Mouse (Mus musculus): Measurements from ENCODE around the gene Gm12790.
A peak's percentile ranks its signal among the peaks of the same experiment; 100 is the strongest.
"Not testable (repeated sequence)": the region's sequence is repeated elsewhere in the genome, so short reads cannot be mapped to it uniquely, and the experiment has no call there.

Gm12790 gene

DNA sequence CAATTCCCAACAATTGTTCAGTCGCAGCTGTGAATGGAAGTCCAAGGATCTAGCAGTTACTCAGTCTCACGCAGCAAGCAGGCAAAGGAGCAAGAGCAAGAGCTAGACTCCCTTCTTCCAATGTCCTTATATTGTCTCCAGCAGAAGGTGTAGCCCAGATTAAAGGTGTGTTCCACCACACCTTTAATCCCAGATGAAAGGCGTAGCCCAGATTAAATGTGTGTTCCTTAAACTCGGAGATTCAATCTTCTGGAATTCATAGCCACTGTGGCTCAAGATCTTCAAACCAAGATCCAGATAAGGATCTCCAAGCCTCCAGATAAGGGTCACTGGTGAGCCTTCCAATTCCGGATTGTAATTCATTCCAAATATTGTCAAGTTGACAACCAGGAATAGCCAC, at the start of gene Gm12790:
TSS of gene Gm12790 (minus strand) at position 101 of the 400 bp plus-strand sequence.
- not testable (repeated sequence) for DNase-seq (ENCODE audit: low read depth, low spot score)

DNA sequence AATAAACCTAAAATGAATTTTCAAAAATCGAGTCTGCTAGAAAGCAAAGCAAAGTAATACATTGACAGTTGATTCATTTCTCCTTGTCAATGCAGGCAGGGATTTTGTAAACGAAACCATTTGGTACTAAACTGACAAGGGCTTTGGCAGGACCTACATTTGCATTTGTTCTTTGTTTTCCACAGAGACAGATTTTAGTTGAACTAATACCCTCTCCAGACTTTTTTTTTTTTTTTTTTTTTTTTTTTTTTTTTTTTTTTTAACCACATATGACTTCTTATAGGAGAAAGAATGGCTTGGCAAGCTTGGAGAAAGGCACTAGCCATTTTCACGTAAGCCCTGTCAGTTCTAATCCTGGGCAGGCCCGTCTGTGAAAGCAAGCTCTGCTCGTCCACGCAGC, 45.8 kb upstream of the Gm12790 start:
- DNase-seq (ENCODE audit: low read depth, low spot score), result no peak

DNA sequence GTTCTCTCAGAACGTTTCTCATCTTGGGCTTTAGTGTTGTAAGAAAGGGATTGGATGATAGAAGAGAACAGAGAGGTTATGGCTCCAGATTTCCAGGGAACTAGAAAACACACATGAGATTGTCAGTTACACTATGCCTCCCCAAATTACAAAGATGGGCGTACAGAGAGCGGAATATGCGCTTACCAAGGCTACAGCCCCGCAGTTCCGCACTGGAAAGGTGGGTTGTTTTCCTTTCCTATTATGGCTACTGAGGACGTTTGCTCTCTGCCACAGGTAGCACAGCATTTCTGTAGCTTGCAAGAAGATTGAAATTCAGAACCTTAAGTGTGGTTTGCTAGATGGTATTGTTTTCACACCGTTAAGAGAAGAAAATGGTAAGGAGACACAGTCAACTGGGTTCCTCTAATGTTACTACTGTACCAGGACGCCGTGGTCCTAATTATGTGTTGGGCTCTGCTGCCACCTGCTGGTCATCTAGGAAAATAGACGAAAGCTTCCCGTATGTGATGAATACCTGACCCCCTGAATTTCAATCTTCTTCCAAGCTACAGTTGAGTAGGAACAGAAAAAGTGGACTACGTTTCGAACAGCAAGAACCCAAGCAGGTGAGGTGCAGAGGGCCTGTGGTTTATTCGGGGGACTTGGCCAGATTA, 17.5 kb upstream of the Gm12790 start:
- peak; percentile 60 for DNase-seq (ENCODE audit: low read depth, low spot score)

DNA sequence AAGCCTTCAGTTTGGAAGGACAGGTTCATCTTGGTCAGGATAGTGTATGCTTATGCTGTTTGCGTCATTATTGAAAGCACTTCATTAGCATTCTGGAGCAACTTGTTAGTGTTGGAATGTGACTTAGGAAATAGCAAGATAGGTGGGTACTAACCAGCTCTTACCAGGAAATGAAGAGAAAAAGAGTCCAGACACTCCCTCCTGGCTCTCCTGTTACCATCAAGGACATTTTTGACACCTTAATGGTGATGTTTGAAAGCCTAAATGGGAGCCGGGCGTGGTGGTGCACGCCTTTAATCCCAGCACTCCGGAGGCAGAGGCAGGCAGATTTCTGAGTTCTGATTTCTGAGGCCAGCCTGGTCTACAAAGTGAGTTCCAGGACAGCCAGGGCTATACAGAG, 16.6 kb upstream of the Gm12790 start:
- no peak for DNase-seq (ENCODE audit: low read depth, low spot score)

DNA sequence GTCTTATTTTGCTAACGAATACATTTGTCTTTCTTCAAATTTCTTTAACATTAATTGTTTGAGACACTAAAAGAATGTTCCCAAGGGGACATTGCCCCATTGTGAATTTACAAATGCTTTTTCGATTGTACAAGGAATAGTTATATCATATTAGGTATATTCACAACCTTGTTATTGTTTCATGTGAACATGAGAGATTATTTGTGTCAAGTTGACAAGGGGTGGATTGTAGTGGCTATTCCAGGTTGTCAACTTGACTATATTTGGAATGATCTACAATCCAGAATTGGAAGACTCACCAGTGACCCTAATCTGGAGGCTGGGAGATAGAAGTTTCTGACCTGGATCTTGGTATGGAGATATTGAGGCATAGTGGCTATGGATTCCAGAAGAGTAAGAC, 5.5 kb upstream of the Gm12790 start, which contains the start of gene Gm12789:
TSS of gene Gm12789 (plus strand) at position 301 of the 400 bp plus-strand sequence.
- DNase-seq (ENCODE audit: low read depth, low spot score), result not testable (repeated sequence)

DNA sequence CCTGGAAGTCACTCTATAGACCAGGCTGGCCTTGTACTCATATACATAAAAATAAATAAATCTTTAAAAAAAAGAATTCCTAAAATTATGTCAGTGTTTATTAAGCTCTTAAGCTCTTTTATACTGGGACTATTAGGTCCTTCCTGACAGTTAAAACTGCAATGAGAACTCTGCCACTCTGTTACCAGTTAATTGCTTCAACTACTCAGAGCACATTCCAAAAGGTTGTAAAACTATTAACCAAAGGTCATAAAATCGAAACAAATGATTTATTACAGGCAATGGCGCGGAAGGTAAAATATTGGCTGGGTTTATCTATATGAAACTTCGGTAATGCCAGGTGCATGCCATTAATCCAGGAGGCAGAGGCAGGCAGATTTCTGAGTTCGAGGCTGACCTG, 4.8 kb upstream of the Gm12790 start:
- no peak for DNase-seq (ENCODE audit: low read depth, low spot score)

DNA sequence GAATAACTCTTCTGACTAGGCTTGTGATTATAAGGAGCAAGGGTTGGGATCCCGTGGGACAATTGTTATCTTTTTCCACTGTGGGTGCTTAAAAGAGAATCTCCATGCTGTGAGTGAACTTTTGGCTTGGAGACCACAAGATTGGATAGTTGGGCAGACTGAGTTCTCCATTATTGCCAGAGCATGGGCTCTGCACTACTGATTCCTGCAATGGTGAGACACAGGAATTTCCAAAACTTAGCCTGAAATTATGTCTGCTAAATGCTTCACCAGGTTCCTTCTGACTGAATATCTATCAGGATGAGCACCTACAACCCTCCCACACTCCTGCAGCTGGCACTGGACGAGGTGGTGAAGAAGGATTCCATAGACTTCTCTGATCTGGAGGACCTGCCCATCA, 40.7 kb downstream of the Gm12790 start, which contains the start of gene Gm12794:
TSS of gene Gm12794 (plus strand) at position 301 of the 400 bp plus-strand sequence.
- DNase-seq (ENCODE audit: low read depth, low spot score), result not testable (repeated sequence)

All from brain, embryonic 18.5 days (tissue).